10 mouse cellular contexts compared by ENCODE assay signal in the genomic region with DNA sequence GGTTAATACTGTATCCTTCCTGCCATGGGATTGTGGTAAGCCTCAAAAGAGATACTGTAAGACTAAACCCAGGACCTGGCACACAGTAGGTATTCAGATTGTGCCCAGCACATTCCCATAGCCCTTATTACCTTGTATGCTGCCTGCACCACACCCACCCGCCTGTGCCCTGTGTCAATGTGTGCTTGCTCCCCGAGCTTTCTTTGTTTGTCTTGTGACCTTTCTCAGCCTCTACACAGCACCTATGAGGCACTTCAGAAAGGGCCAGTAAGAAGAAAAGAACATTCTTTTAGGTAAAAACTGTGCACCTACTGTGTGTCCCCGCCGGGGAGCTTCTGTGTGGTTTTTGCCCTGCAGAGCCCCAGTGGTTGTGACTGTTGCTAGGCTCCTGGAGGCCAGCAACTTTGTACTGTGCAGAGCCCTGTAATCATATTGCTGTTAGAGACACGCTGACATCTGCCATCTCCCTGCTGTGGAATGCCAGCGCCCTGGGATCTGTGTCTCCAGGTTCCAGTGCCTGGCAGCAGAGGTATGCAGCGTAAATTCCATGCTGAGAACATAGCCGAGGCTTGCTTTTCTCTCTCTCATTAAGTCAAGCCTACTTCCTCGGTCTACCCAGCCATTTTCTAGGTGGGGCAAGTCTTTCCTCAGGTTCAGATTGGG. TPM values are rescaled to one million over a fixed set of nuclear protein-coding genes. Genes with fewer than 3 reads are reported as not detected.
DNase-seq lines count a peak whose midpoint lies in the region; ATAC-seq lines count a peak whose summit lies in the region.
"Had no signal": no experiment of that assay in that cellular context is flagged by ENCODE, and none has a peak within 500 bp of the region (broad histone marks: within the 10 kb centered on the region; RNA-seq: fewer than 3 reads in every experiment).

No protein-coding gene starts in this region.

- no peak for DNase-seq in hindbrain, embryonic 14.5 days (ENCODE audit: low spot score)
- peak; percentile 67 for DNase-seq in kidney, postnatal 14 days
- no peak for DNase-seq in left cerebral cortex, adult 8-10 months (ENCODE audit: low spot score in 2 of 2)
- DNase-seq in right cerebral cortex, adult 18-20 months: no peak
- no peak for DNase-seq in layer of hippocampus, adult 9-11 months
- DNase-seq: adrenal gland, postnatal 36 days; gastrocnemius, postnatal 14 days had no signal

- no peak overlapping the region for H3K4me2 ChIP-seq in hindbrain, embryonic 13.5 days
- no peak overlapping the region for H3K4me2 ChIP-seq in hindbrain, embryonic 14.5 days (replicated peaks)
- no peak overlapping the region for H3K4me2 ChIP-seq in embryonic facial prominence, embryonic 13.5 days
- H3K4me2 ChIP-seq in neural tube, embryonic 14.5 days (ENCODE audit: low read depth, low read length): no peak overlapping the region

- no peak overlapping the region for H3K9ac ChIP-seq in hindbrain, embryonic 13.5 days
- H3K9ac ChIP-seq in hindbrain, embryonic 14.5 days: no peak overlapping the region
- no peak overlapping the region for H3K9ac ChIP-seq in embryonic facial prominence, embryonic 13.5 days
- H3K9ac ChIP-seq in neural tube, embryonic 14.5 days (replicated peaks; ENCODE audit: low read depth, low read length): no peak overlapping the region

- ATAC-seq in hindbrain, embryonic 13.5 days (ENCODE audit: low FRiP score): no peak
- no peak for ATAC-seq in hindbrain, embryonic 14.5 days (ENCODE audit: low FRiP score)
- no peak for ATAC-seq in embryonic facial prominence, embryonic 13.5 days (ENCODE audit: insufficient number of reproducible peaks, insufficient read depth, low FRiP score, low TSS enrichment, low read depth)
- no peak for ATAC-seq in neural tube, embryonic 14.5 days (ENCODE audit: low read depth)

- peaks cover 44% of the 10 kb centered on the region for H3K4me1 ChIP-seq in hindbrain, embryonic 13.5 days (replicated peaks)
- H3K4me1 ChIP-seq in hindbrain, embryonic 14.5 days (replicated peaks; ENCODE audit: control insufficient read depth, insufficient read depth, low read length): peaks cover 24% of the 10 kb centered on the region; the same call in 1 of the 2 replicates
- H3K4me1 ChIP-seq in embryonic facial prominence, embryonic 13.5 days: peaks cover 34% of the 10 kb centered on the region
- peaks cover 18% of the 10 kb centered on the region for H3K4me1 ChIP-seq in neural tube, embryonic 14.5 days (ENCODE audit: control insufficient read depth, insufficient read depth, low read length)

- H3K36me3 ChIP-seq in hindbrain, embryonic 13.5 days: peaks cover 27% of the 10 kb centered on the region
- H3K36me3 ChIP-seq in hindbrain, embryonic 14.5 days (replicated peaks; ENCODE audit: control insufficient read depth, insufficient read depth): peaks cover 4% of the 10 kb centered on the region; the same call in 1 of the 2 replicates
- peaks cover 5% of the 10 kb centered on the region; the same call in 1 of the 2 replicates for H3K36me3 ChIP-seq in embryonic facial prominence, embryonic 13.5 days
- H3K36me3 ChIP-seq in neural tube, embryonic 14.5 days (ENCODE audit: control insufficient read depth, insufficient read depth, low read length): no peaks in the 10 kb centered on the region

- no peak overlapping the region for H3K4me3 ChIP-seq in hindbrain, embryonic 13.5 days
- H3K4me3 ChIP-seq in hindbrain, embryonic 14.5 days (replicated peaks; ENCODE audit: low read length): no peak overlapping the region
- H3K4me3 ChIP-seq in embryonic facial prominence, embryonic 13.5 days: no peak overlapping the region
- H3K4me3 ChIP-seq in neural tube, embryonic 14.5 days (ENCODE audit: low read depth, low read length): no peak overlapping the region

- 47% methylated on average over 9 of the region's 9 CpGs for WGBS in hindbrain, embryonic 13.5 days
- 39% methylated on average over 9 of the region's 9 CpGs for WGBS in hindbrain, embryonic 14.5 days
- WGBS in embryonic facial prominence, embryonic 13.5 days: 40% methylated on average over 9 of the region's 9 CpGs
- 44% methylated on average over 9 of the region's 9 CpGs for WGBS in neural tube, embryonic 14.5 days

- H3K9me3 ChIP-seq in hindbrain, embryonic 13.5 days: no peaks in the 10 kb centered on the region
- H3K9me3 ChIP-seq in hindbrain, embryonic 14.5 days (ENCODE audit: control insufficient read depth, low read length): no peaks in the 10 kb centered on the region
- no peaks in the 10 kb centered on the region for H3K9me3 ChIP-seq in embryonic facial prominence, embryonic 13.5 days
- no peaks in the 10 kb centered on the region for H3K9me3 ChIP-seq in neural tube, embryonic 14.5 days (ENCODE audit: control insufficient read depth, low read length)

- no peaks in the 10 kb centered on the region for H3K27me3 ChIP-seq in hindbrain, embryonic 13.5 days
- H3K27me3 ChIP-seq in hindbrain, embryonic 14.5 days (ENCODE audit: control insufficient read depth, insufficient read depth, low read length): no peaks in the 10 kb centered on the region
- no peaks in the 10 kb centered on the region for H3K27me3 ChIP-seq in embryonic facial prominence, embryonic 13.5 days
- H3K27me3 ChIP-seq in neural tube, embryonic 14.5 days (ENCODE audit: control insufficient read depth, insufficient read depth, low read length): no peaks in the 10 kb centered on the region

- peak overlapping the region; percentile 48 for H3K27ac ChIP-seq in hindbrain, embryonic 13.5 days
- no peak overlapping the region for H3K27ac ChIP-seq in hindbrain, embryonic 14.5 days
- peak overlapping the region; percentile 78 for H3K27ac ChIP-seq in embryonic facial prominence, embryonic 13.5 days
- H3K27ac ChIP-seq in neural tube, embryonic 14.5 days (ENCODE audit: low read depth, low read length): peak overlapping the region; percentile 40

RNA-seq across cellular contexts. Expression of a gene that starts 18.1 kb away (rescaled TPM):
- polyA plus RNA-seq in hindbrain, embryonic 13.5 days (2015; fragmentation: Nextera tagmentation; extraction: Ambion mirVana): 15.6 and 15.9 TPM in 2 replicates
- 9.8 and 10.1 TPM in 2 replicates for polyA plus RNA-seq in hindbrain, embryonic 14.5 days (2014; fragmentation: Nextera tagmentation; extraction: Ambion mirVana)
- 6.3 and 9.7 TPM in 2 replicates for polyA plus RNA-seq in embryonic facial prominence, embryonic 13.5 days (2015; fragmentation: Nextera tagmentation; extraction: Ambion mirVana)
- polyA plus RNA-seq in neural tube, embryonic 14.5 days (2014; fragmentation: Nextera tagmentation; extraction: Ambion mirVana): 9.9 and 11.5 TPM in 2 replicates
- total RNA-seq in left cerebral cortex, adult 8-10 months (2022): 100 to 1,000 TPM; 168 to 199 (median 184) TPM
